Mouse (Mus musculus) ES-Bruce4 (cell line): ENCODE results near the gene Gspt1. TPM values are rescaled to one million over a fixed set of nuclear protein-coding genes. Genes with fewer than 3 reads are reported as not detected.

Source experiments
- H3K27ac ChIP-seq: 2 replicates; pipeline ENCODE4 v1.5.1; 2012; ENCODE audit warnings: low read length, inconsistent platforms; ENCODE audit not compliant: insufficient read depth
- H3K27me3 ChIP-seq: 2 replicates; pipeline ENCODE4 v1.6.1; 2012; ENCODE audit warnings: mild to moderate bottlenecking, low read length, inconsistent platforms; ENCODE audit not compliant: control insufficient read depth, poor library complexity, insufficient read depth, severe bottlenecking
- H3K36me3 ChIP-seq: 2 replicates; pipeline ENCODE4 v1.6.1; 2012; ENCODE audit warnings: inconsistent platforms, mild to moderate bottlenecking, low read length, moderate library complexity; ENCODE audit not compliant: control insufficient read depth, poor library complexity, insufficient read depth, severe bottlenecking
- H3K4me1 ChIP-seq: one replicate; pipeline ENCODE4 v1.8.1; 2011; ENCODE audit warnings: low read length; ENCODE audit not compliant: control insufficient read depth, insufficient read depth
- H3K4me3 ChIP-seq: 2 replicates; pipeline ENCODE4 v1.5.1; 2011; ENCODE audit warnings: low read depth, mild to moderate bottlenecking, low read length
- H3K9ac ChIP-seq: 2 replicates; pipeline ENCODE4 v1.6.1; 2012; ENCODE audit warnings: low read depth, mild to moderate bottlenecking, inconsistent platforms; ENCODE audit not compliant: poor library complexity, severe bottlenecking
- H3K9me3 ChIP-seq: replicated peaks from 2 replicates; pipeline ENCODE4 v1.6.1; 2012; ENCODE audit warnings: mild to moderate bottlenecking, low read length, inconsistent platforms; ENCODE audit not compliant: control insufficient read depth, poor library complexity, insufficient read depth, severe bottlenecking
- CTCF ChIP-seq: IDR thresholded peaks from one replicate; pipeline ENCODE4 v1.8.1; 2011; ENCODE audit warnings: low read depth, low read length
- EP300 ChIP-seq: IDR thresholded peaks from 2 replicates; pipeline ENCODE4 v1.6.1; 2011; ENCODE audit warnings: low read depth, low read length; ENCODE audit not compliant: insufficient read depth
- POLR2A ChIP-seq: IDR thresholded peaks from one replicate; pipeline ENCODE4 v1.8.1; 2011; ENCODE audit warnings: low read length; ENCODE audit not compliant: insufficient read depth
- polyA plus RNA-seq: library from polyadenylated mRNA; stranded (reverse); fragments of >200 nt; gene quantifications from 2 replicates; pipeline ENCODE4 v1.2.4, GENCODE M21; 2011; ENCODE audit warnings: low read depth; ENCODE audit not compliant: missing spikeins, insufficient read depth, insufficient read length

The Gspt1 gene
- polyA plus RNA-seq, 1 experiment = 290 TPM

- Histone ChIP-seq H3K27ac (no peak overlapping the region), H3K36me3 (peaks cover 52% of the 10 kb centered on the region), H3K9ac (peak overlapping the region; percentile 74), H3K9me3 (no peaks in the 10 kb centered on the region), H3K27me3 (no peaks in the 10 kb centered on the region), H3K4me1 (no peaks in the 10 kb centered on the region), H3K4me3 (peak overlapping the region; percentile 95)
- no peak for TF ChIP-seq EP300
- TF ChIP-seq CTCF = no peak
- TF ChIP-seq POLR2A = no peak
These were observed 52.3 kb downstream of the Gspt1 start for GRCm38 (mm10) chr16:11201740-11202394.

DNA sequence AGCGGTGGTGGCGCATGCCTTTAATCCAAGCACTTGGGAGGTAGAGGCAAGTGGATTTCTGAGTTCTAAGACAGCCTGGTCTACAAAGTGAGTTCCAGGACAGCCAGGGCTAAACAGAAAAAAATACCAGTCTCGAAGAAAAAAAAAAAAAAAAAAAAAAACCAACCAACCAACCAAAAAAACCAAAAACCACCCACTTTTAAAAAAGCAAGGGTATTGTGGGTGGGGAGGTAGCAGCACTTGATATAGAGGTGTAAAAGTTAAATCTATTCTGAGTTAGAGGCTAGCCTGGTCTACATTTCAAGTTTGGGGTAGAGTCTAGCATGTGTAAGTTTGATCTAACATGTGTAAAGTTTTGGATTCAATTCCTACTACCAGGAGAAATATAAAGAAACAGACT lies 53.9 kb downstream of the Gspt1 start:
- Histone ChIP-seq H3K36me3 (peaks cover 63% of the 10 kb centered on the region), H3K9me3 (no peaks in the 10 kb centered on the region), H3K4me1 (no peaks in the 10 kb centered on the region), H3K27me3 (no peaks in the 10 kb centered on the region), H3K9ac (no peak overlapping the region), H3K4me3 (no peak overlapping the region), H3K27ac (no peak overlapping the region)
- TF ChIP-seq EP300 = no peak
- TF ChIP-seq POLR2A = no peak
- TF ChIP-seq CTCF = no peak

GRCm38 (mm10) chr16:11198467-11198866 lies 55.7 kb downstream of the Gspt1 start:
- Histone ChIP-seq H3K27me3 (no peaks in the 10 kb centered on the region), H3K27ac (no peak overlapping the region), H3K9ac (no peak overlapping the region), H3K4me3 (no peak overlapping the region), H3K4me1 (no peaks in the 10 kb centered on the region), H3K9me3 (no peaks in the 10 kb centered on the region), H3K36me3 (peaks cover 80% of the 10 kb centered on the region)
- TF ChIP-seq POLR2A (no peak), EP300 (no peak), CTCF (no peak)

DNA sequence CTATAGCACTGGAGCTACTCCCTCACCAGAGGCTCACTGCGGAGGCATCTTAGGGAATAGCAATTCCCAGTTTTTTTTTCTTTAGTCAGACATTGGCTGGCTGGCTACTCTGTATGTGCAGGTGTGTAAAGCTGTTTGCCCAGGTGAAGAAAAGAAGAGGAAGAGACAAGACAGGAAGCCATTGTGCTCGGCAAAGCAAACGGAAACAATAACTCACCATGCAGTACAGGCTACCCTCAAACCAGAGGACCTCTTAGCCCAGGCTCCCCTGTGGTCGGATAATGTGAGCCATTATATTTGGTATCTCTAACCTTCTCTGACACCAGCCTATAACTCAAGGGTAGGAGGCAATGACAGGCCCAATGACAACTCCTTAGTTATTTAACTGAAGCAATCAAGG lies 57.1 kb downstream of the Gspt1 start:
- Histone ChIP-seq H3K27me3 (no peaks in the 10 kb centered on the region), H3K4me1 (no peaks in the 10 kb centered on the region), H3K36me3 (peaks cover 93% of the 10 kb centered on the region), H3K9ac (no peak overlapping the region; the same call in 1 of the 2 replicates), H3K4me3 (no peak overlapping the region), H3K9me3 (no peaks in the 10 kb centered on the region), H3K27ac (no peak overlapping the region; the same call in 1 of the 2 replicates)
- TF ChIP-seq POLR2A = no peak
- TF ChIP-seq EP300 = no peak
- TF ChIP-seq CTCF = no peak

DNA sequence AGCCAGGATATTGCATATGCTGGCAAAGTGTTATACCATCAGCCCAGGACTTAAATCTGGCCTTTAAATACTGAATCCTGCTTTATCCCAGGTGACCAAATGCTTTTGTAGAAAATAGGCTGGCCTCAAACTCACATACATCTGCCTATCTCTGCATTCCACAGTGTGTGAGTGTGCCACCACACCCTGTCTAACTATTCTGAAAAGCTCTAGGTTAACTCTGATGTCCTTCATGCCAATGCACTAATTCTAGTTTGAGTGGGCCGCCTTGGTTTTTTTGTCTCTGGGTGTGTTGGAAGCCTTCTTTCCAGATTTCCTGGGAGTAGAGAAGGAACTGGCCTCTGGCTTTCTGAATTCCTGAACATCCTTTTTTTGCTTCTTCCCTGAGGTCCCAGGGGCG lies 60.9 kb downstream of the Gspt1 start:
- Histone ChIP-seq H3K4me3 (no peak overlapping the region), H3K27ac (no peak overlapping the region), H3K27me3 (no peaks in the 10 kb centered on the region), H3K4me1 (no peaks in the 10 kb centered on the region), H3K36me3 (peaks cover 61% of the 10 kb centered on the region), H3K9ac (no peak overlapping the region), H3K9me3 (no peaks in the 10 kb centered on the region)
- TF ChIP-seq POLR2A (no peak), CTCF (no peak), EP300 (no peak)

GRCm38 (mm10) chr16:11190150-11190549 lies 64.0 kb downstream of the Gspt1 start:
- no peaks in the 10 kb centered on the region for H3K4me1 ChIP-seq
- H3K27ac ChIP-seq = no peak overlapping the region
- H3K27me3 ChIP-seq = no peaks in the 10 kb centered on the region
- no peaks in the 10 kb centered on the region for H3K9me3 ChIP-seq
- TF ChIP-seq CTCF = no peak
- TF ChIP-seq POLR2A = no peak
- TF ChIP-seq EP300 = no peak
- no peak overlapping the region for H3K4me3 ChIP-seq
- no peak overlapping the region for H3K9ac ChIP-seq
- peaks cover 32% of the 10 kb centered on the region for H3K36me3 ChIP-seq
